In genomic region chr2:52475854-52476253, GRCm38 (mm10) we compare ENCODE assay signal across 12 mouse cellular contexts.
"Had no signal": no experiment of that assay in that cellular context is flagged by ENCODE, and none has a peak within 500 bp of the region (broad histone marks: within the 10 kb centered on the region; RNA-seq: fewer than 3 reads in every experiment).

No protein-coding gene starts in this region.

- DNase-seq: kidney, adult 9 months; kidney, postnatal 36 days; lung, postnatal 14 days; right cerebral cortex, postnatal 14 days had no signal

- H3K4me3 ChIP-seq: layer of hippocampus, adult 2 months; limb, embryonic 10.5 days; liver, embryonic 12.5 days; lung, embryonic 15.5 days; midbrain, embryonic 12.5 days; neural tube, embryonic 13.5 days had no signal

- H3K27ac ChIP-seq: kidney, postnatal 0 days; layer of hippocampus, adult 2 months; limb, embryonic 10.5 days; liver, embryonic 12.5 days; lung, embryonic 15.5 days; midbrain, embryonic 12.5 days; neural tube, embryonic 13.5 days had no signal

- ATAC-seq: liver, embryonic 12.5 days; midbrain, embryonic 16.5 days had no signal
